13 mouse cellular contexts compared by ENCODE assay signal in genomic region chr5:92729221-92729620, GRCm38 (mm10).
"Had no signal": no experiment of that assay in that cellular context is flagged by ENCODE, and none has a peak within 500 bp of the region (broad histone marks: within the 10 kb centered on the region; RNA-seq: fewer than 3 reads in every experiment).

No protein-coding gene starts in this region.

- H3K27ac ChIP-seq: limb, embryonic 12.5 days; liver, embryonic 14.5 days; midbrain, embryonic 12.5 days; neural tube, embryonic 13.5 days had no signal

- H3K27me3 ChIP-seq: limb, embryonic 12.5 days; midbrain, embryonic 12.5 days; neural tube, embryonic 13.5 days had no signal

- H3K4me1 ChIP-seq: midbrain, embryonic 12.5 days; neural tube, embryonic 13.5 days had no signal

- H3K9me3 ChIP-seq: limb, embryonic 12.5 days; midbrain, embryonic 12.5 days; neural tube, embryonic 13.5 days had no signal

- DNase-seq: kidney, adult 8-10 months; kidney, postnatal 36 days; layer of hippocampus, adult 9-11 months; liver; lung, adult 18-20 months; right cerebral cortex, adult 18-20 months; right cerebral cortex, postnatal 25 days; thymus, adult 18-20 months; thymus, postnatal 14 days had no signal

- H3K36me3 ChIP-seq: limb, embryonic 12.5 days; midbrain, embryonic 12.5 days; neural tube, embryonic 13.5 days had no signal

- H3K9ac ChIP-seq: limb, embryonic 12.5 days; liver, embryonic 14.5 days; midbrain, embryonic 12.5 days; neural tube, embryonic 13.5 days had no signal

- H3K4me3 ChIP-seq: limb, embryonic 12.5 days; midbrain, embryonic 12.5 days; neural tube, embryonic 13.5 days had no signal

- H3K4me2 ChIP-seq: limb, embryonic 12.5 days; midbrain, embryonic 12.5 days; neural tube, embryonic 13.5 days had no signal
